Mouse (Mus musculus): ENCODE measurements around the gene Selenok. TPM values are rescaled to one million over a fixed set of nuclear protein-coding genes. Genes with fewer than 3 reads are reported as not detected.

Selenok gene
- polyA plus RNA-seq, 1 experiment from 2014 or later = 242 TPM

DNA sequence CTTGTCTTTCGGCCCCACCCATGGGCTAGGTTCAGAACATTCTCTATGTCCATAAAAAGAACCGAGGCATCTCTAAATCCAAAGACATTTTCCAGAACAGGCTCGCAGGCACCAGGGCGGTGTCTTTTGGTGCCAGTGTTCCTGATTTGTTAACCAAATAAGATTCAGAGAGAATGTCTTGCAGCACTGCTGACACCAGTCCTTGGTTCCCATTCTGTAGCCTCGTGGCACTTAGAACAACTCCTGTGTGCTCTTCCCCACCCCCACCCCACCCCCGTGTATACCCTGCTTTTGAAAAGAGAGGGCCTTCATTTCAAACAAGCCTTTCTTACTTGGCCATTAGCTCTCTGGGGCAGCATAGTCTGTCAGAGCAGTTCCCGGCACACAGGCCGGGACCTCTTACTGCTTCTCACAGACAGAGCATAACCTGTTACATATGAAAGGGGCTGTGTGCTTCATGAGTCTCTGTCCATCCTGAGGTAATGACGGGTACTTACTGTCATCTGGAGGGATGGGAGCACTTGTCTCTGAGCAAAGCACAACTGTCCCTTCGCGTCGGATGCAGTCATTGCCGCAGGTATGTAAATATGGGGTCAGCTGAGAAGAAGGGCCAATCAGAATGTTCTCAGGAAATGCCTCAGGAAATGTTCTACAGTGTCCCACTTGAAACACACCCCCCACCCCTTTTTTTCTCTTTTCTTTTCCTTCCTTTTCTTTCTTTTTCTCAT is 30.8 kb downstream of the Selenok start:
- Histone ChIP-seq H3K27me3 (ENCODE audit: control insufficient read depth, insufficient read depth, low read length) (no peaks in the 10 kb centered on the region), H3K27ac (replicated peaks; ENCODE audit: low read depth, low read length) (no peak overlapping the region), H3K9me3 (replicated peaks; ENCODE audit: control insufficient read depth, low read length) (no peaks in the 10 kb centered on the region), H3K9ac (replicated peaks; ENCODE audit: low read length) (no peak overlapping the region), H3K36me3 (replicated peaks; ENCODE audit: control insufficient read depth, insufficient read depth, low read depth, low read length) (peaks cover 9% of the 10 kb centered on the region), H3K4me2 (ENCODE audit: low read depth, low read length) (no peak overlapping the region), H3K4me1 (ENCODE audit: control insufficient read depth, insufficient read depth, low read length) (no peaks in the 10 kb centered on the region), H3K4me3 (ENCODE audit: low read depth, low read length) (no peak overlapping the region)
- 76% methylated on average over 13 of the region's 13 CpGs for WGBS
- DNase-seq (ENCODE audit: low spot score) (no peak), ATAC-seq (replicated peaks; ENCODE audit: insufficient number of reproducible peaks, low FRiP score, low TSS enrichment, low read depth) (no peak)

DNA sequence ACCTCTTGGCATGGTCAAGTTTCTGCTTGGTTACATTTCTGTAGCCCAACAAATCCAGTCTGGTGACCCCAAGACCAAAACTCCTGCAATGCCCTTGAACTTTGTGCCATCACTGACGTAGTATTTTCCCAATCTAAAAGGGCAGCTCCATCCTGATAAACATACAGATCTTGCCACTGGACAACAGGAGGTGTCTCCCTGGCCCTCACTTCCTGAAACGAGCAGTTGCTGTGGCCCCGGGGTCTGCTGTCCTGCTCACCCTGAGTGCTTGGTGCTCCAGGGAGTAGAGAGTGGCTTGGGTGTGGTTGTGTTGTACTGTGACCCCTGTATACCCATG is 31.3 kb downstream of the Selenok start:
- H3K9ac ChIP-seq (replicated peaks; ENCODE audit: low read length) = no peak overlapping the region
- no peaks in the 10 kb centered on the region for H3K4me1 ChIP-seq (ENCODE audit: control insufficient read depth, insufficient read depth, low read length)
- no peak overlapping the region for H3K4me2 ChIP-seq (ENCODE audit: low read depth, low read length)
- peaks cover 7% of the 10 kb centered on the region; the same call in 1 of the 2 replicates for H3K36me3 ChIP-seq (replicated peaks; ENCODE audit: control insufficient read depth, insufficient read depth, low read depth, low read length)
- DNase-seq (ENCODE audit: low spot score) = no peak
- H3K4me3 ChIP-seq (ENCODE audit: low read depth, low read length) = no peak overlapping the region
- WGBS = 81% methylated on average over 3 of the region's 3 CpGs
- no peaks in the 10 kb centered on the region for H3K27me3 ChIP-seq (ENCODE audit: control insufficient read depth, insufficient read depth, low read length)
- H3K9me3 ChIP-seq (replicated peaks; ENCODE audit: control insufficient read depth, low read length) = no peaks in the 10 kb centered on the region
- no peak for ATAC-seq (replicated peaks; ENCODE audit: insufficient number of reproducible peaks, low FRiP score, low TSS enrichment, low read depth)
- no peak overlapping the region for H3K27ac ChIP-seq (replicated peaks; ENCODE audit: low read depth, low read length)

DNA sequence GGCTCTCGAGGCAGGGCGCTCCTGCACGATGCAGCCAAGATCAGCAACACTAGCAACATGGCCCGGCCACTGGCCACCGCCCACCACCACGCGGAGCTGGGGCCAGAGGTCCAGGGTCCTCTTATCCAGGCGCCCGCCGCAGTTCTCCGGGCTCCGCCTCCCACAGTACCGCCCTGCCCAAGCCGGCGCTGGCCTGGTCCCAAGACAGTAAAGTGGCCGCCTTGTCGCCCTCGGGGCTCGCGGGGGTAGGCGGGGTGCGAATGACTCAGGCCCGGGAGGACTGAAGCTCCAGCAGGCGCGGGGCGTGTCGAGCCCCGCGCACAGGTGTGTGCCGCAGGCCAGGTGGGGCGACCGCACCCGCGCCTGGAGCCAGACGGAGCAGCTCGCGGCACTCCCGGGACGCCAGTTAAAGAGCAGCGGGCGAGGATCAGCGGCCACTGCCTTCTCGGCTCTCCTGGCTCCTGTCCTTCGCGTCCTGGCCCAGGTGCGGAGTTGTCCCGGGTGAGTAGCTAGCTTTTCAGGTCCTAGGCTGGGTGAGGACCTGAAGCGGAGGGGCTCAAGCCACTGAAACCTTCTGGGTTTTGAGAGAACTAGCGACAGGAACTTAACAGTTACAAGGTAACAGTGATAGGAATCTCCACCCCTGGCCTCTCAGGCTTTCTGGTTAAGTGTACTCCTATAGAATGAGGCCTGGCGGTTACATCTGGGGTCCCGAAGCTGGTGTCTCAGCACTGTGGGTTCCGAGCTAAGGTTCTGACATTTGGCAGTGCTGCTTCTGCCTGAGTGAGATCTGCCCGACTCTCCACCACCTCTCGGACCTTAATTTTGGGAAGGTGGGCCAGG is 40.8 kb downstream of the Selenok start, which contains the start of the genes Il17rb and Chdh:
Gene Il17rb (minus strand): TSS at position 164 of the 843 bp plus-strand sequence.
Gene Chdh (plus strand): TSS at position 291 of the 843 bp plus-strand sequence.
- WGBS = 10% methylated on average over 54 of the region's 54 CpGs
- DNase-seq (ENCODE audit: low spot score) (peak; percentile 45), ATAC-seq (replicated peaks; ENCODE audit: insufficient number of reproducible peaks, low FRiP score, low TSS enrichment, low read depth) (peak; percentile 46; the same call in 1 of the 2 replicates)
- Histone ChIP-seq H3K27ac (replicated peaks; ENCODE audit: low read depth, low read length) (no peak within 1 kb of the TSS), H3K4me3 (ENCODE audit: low read depth, low read length) (peak within 1 kb of the TSS; percentile 33), H3K27me3 (ENCODE audit: control insufficient read depth, insufficient read depth, low read length) (peaks cover 12% of the 10 kb centered on the region), H3K4me1 (ENCODE audit: control insufficient read depth, insufficient read depth, low read length) (no peaks in the 10 kb centered on the region; the same call in 1 of the 2 replicates), H3K36me3 (replicated peaks; ENCODE audit: control insufficient read depth, insufficient read depth, low read depth, low read length) (no peaks in the 10 kb centered on the region), H3K9me3 (replicated peaks; ENCODE audit: control insufficient read depth, low read length) (no peaks in the 10 kb centered on the region), H3K9ac (replicated peaks; ENCODE audit: low read length) (peak within 1 kb of the TSS; percentile 45), H3K4me2 (ENCODE audit: low read depth, low read length) (peak within 1 kb of the TSS; percentile 95)

DNA sequence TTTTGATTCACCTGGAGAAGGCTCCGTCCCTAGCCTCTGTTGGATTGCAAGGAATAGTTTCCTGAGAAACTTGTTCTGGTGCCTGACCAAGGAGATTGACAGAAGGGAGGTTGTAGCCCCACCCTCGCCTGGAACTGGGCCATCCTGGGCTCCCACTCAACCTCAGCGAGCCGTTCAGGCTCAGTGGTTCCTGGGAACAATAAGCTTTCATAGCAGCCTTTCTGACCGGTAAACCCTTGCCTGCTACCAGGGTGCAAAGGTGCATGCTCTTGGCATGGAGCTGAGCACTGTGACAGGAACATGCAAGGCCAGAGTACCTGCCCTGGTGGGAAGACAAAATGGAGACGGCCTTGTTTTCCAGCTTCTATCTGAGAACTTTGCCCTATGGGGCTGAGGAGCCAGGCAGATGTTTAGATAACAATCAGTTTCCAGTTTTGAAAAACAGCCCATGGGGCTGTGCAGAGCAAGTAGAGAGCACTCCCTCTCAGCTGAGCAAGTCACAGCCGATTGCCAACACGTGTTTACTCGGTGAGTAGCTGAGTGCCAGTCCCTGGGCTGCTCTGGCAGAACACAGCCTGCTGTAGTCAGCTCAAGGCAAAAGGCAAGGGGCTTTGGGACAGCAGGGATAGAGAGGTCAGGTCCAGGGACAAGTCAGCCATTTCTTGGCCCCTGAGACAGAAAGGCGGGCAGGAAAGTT is 41.9 kb downstream of the Selenok start:
- H3K27me3 ChIP-seq (ENCODE audit: control insufficient read depth, insufficient read depth, low read length) = peaks cover 12% of the 10 kb centered on the region
- WGBS = 73% methylated on average over 10 of the region's 10 CpGs
- no peak overlapping the region for H3K9ac ChIP-seq (replicated peaks; ENCODE audit: low read length)
- no peak overlapping the region for H3K27ac ChIP-seq (replicated peaks; ENCODE audit: low read depth, low read length)
- H3K9me3 ChIP-seq (replicated peaks; ENCODE audit: control insufficient read depth, low read length) = no peaks in the 10 kb centered on the region
- no peak for DNase-seq (ENCODE audit: low spot score)
- no peak overlapping the region for H3K4me3 ChIP-seq (ENCODE audit: low read depth, low read length)
- ATAC-seq (replicated peaks; ENCODE audit: insufficient number of reproducible peaks, low FRiP score, low TSS enrichment, low read depth) = no peak
- no peaks in the 10 kb centered on the region; the same call in 1 of the 2 replicates for H3K4me1 ChIP-seq (ENCODE audit: control insufficient read depth, insufficient read depth, low read length)
- H3K4me2 ChIP-seq (ENCODE audit: low read depth, low read length) = no peak overlapping the region
- H3K36me3 ChIP-seq (replicated peaks; ENCODE audit: control insufficient read depth, insufficient read depth, low read depth, low read length) = no peaks in the 10 kb centered on the region

DNA sequence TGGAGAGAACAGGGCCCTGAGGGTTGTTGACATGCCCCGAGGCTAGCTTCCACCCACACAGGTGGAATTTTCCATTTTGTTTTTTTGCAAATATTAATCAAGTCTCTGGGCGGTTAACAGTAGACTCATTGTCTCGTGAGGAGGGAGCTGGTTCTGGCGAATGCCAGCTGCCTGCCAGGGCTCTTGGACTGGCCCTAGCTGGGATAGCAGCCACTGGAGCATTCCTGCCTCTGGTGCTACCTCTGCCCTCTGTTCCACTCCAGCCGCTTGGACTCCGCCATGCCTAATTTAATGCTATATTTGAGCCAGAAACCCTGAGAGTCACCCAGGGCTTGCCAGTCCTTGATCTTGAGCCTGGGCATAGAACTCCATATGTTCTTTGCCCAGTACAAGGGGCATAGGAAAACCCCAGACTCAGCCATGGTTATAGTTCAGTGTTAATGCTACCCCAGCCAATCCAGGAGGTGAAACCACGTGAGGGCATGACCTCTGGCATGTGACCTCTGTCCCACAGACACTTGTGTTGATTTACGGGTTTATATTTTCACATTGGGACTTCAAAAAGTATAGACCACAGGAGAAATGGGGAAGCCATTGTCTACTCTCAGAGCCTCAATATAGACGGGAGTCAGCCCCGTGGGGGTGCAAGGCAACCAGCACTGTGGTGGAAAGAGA is 43.9 kb downstream of the Selenok start:
- Histone ChIP-seq H3K4me3 (ENCODE audit: low read depth, low read length) (no peak overlapping the region), H3K27ac (replicated peaks; ENCODE audit: low read depth, low read length) (no peak overlapping the region), H3K4me1 (ENCODE audit: control insufficient read depth, insufficient read depth, low read length) (no peaks in the 10 kb centered on the region; the same call in 1 of the 2 replicates), H3K9ac (replicated peaks; ENCODE audit: low read length) (no peak overlapping the region), H3K9me3 (replicated peaks; ENCODE audit: control insufficient read depth, low read length) (no peaks in the 10 kb centered on the region), H3K36me3 (replicated peaks; ENCODE audit: control insufficient read depth, insufficient read depth, low read depth, low read length) (no peaks in the 10 kb centered on the region), H3K27me3 (ENCODE audit: control insufficient read depth, insufficient read depth, low read length) (peaks cover 12% of the 10 kb centered on the region), H3K4me2 (ENCODE audit: low read depth, low read length) (no peak overlapping the region)
- 78% methylated on average over 10 of the region's 10 CpGs for WGBS
- no peak for DNase-seq (ENCODE audit: low spot score)
- ATAC-seq (replicated peaks; ENCODE audit: insufficient number of reproducible peaks, low FRiP score, low TSS enrichment, low read depth) = no peak

DNA sequence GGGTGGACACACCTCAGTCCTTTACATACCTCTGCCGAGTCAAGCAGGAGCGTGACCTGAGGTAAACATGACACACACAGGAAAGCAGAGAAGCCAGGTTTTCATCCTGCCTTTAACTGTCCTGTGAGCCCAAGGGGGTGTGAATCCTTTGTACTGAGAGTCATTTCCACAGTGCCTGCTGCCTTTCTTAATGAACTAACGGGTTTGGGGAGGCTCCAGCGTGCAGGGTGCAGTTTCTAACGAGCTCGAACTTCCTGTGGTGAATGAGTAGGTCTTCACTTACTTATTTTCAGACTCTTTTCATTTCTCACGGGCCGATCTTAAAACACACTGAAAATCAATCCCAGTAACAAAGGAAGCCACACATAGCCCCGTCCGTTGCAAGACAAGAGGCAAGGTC is 46.4 kb downstream of the Selenok start:
- Histone ChIP-seq H3K9me3 (replicated peaks; ENCODE audit: control insufficient read depth, low read length) (no peaks in the 10 kb centered on the region), H3K4me3 (ENCODE audit: low read depth, low read length) (no peak overlapping the region), H3K27ac (replicated peaks; ENCODE audit: low read depth, low read length) (no peak overlapping the region), H3K27me3 (ENCODE audit: control insufficient read depth, insufficient read depth, low read length) (peaks cover 4% of the 10 kb centered on the region), H3K36me3 (replicated peaks; ENCODE audit: control insufficient read depth, insufficient read depth, low read depth, low read length) (no peaks in the 10 kb centered on the region), H3K4me2 (ENCODE audit: low read depth, low read length) (no peak overlapping the region), H3K4me1 (ENCODE audit: control insufficient read depth, insufficient read depth, low read length) (no peaks in the 10 kb centered on the region), H3K9ac (replicated peaks; ENCODE audit: low read length) (no peak overlapping the region)
- WGBS = 65% methylated on average over 10 of the region's 10 CpGs
- ATAC-seq (replicated peaks; ENCODE audit: insufficient number of reproducible peaks, low FRiP score, low TSS enrichment, low read depth) (no peak), DNase-seq (ENCODE audit: low spot score) (no peak)

DNA sequence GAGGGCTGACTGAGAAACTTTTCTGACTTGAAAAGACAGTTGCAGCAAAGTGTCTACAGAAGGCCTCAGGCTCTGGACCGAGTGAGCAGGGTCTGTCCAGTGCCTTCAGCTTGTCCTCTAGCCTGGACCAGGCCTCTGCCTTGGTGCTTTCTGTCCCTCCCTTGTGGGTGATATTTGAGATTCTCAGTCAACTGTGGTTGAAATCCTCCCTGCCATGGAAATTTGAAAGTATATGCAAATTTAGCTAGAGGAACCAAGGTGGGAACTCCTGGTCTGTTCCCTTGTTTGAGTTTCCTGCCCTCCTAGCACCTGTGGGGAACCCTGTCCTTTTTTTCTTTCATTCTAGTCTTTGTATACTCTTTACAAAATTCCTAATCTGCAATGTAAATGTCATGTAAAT is 46.9 kb downstream of the Selenok start:
- H3K36me3 ChIP-seq (replicated peaks; ENCODE audit: control insufficient read depth, insufficient read depth, low read depth, low read length) = no peaks in the 10 kb centered on the region
- no peak overlapping the region for H3K4me3 ChIP-seq (ENCODE audit: low read depth, low read length)
- ATAC-seq (replicated peaks; ENCODE audit: insufficient number of reproducible peaks, low FRiP score, low TSS enrichment, low read depth) (no peak), DNase-seq (ENCODE audit: low spot score) (no peak)
- H3K4me1 ChIP-seq (ENCODE audit: control insufficient read depth, insufficient read depth, low read length) = no peaks in the 10 kb centered on the region
- H3K9ac ChIP-seq (replicated peaks; ENCODE audit: low read length) = no peak overlapping the region
- no peak overlapping the region for H3K4me2 ChIP-seq (ENCODE audit: low read depth, low read length)
- no peak overlapping the region for H3K27ac ChIP-seq (replicated peaks; ENCODE audit: low read depth, low read length)
- WGBS = 63% methylated on average over 1 of the region's 1 CpGs
- H3K9me3 ChIP-seq (replicated peaks; ENCODE audit: control insufficient read depth, low read length) = no peaks in the 10 kb centered on the region
- H3K27me3 ChIP-seq (ENCODE audit: control insufficient read depth, insufficient read depth, low read length) = no peaks in the 10 kb centered on the region

All from embryonic facial prominence, embryonic 11.5 days (tissue).